Mouse (Mus musculus) CD4-positive, CD25-positive, alpha-beta regulatory T cell (primary cell): Measurements from ENCODE around the gene Tada2a. TPM values are rescaled to one million over a fixed set of nuclear protein-coding genes. Genes with fewer than 3 reads are reported as not detected.

Source experiments
- polyA plus RNA-seq: library from polyadenylated mRNA; unstranded; fragments of 100-300 nt; shearing (Covaris generic); gene quantifications from one replicate; pipeline ENCODE4 v1.2.1, GENCODE M21; 2017

The Tada2a gene
- polyA plus RNA-seq = 10.3 TPM

GRCm38 (mm10) chr11:84128943-84129798 is at the start of gene Tada2a, which contains the start of gene Acaca:
Gene Tada2a (minus strand): TSS chr11:84129600.
Gene Acaca (plus strand): TSS chr11:84129672.

GRCm38 (mm10) chr11:84167046-84167526 is 37.7 kb upstream of the Tada2a start, which contains the start of gene Gm11437:
Gene Gm11437 (minus strand): TSS chr11:84167476.

GRCm38 (mm10) chr11:84069034-84069370 is 60.4 kb downstream of the Tada2a start, which contains the start of gene Dusp14:
Gene Dusp14 (minus strand): TSS chr11:84069261.

Other genes with a start within 250 kb of the Tada2a start
- gene Ddx52, start 187.5 kb downstream of the Tada2a start, polyA plus RNA-seq = 64.3 TPM
- 35.5 TPM for gene Synrg, start 165.2 kb downstream of the Tada2a start, polyA plus RNA-seq
- 4.7 TPM for gene Dusp14, start 60.3 kb downstream of the Tada2a start, polyA plus RNA-seq
- gene Acaca, start 72 bp upstream of the Tada2a start, polyA plus RNA-seq = 7.9 TPM
- gene Gm11437, start 37.9 kb upstream of the Tada2a start, polyA plus RNA-seq = not detected